Mouse (Mus musculus) megakaryocyte, embryonic 14.5 days (primary cell): ENCODE results near the gene Zdhhc20.

ENCODE experiments used
- FLI1 ChIP-seq: IDR thresholded peaks from 2 replicates; pipeline ENCODE4 v1.6.1; 2012; ENCODE audit warnings: low read length, inconsistent platforms, mixed read lengths
- GATA1 ChIP-seq: IDR thresholded peaks from 3 replicates; pipeline ENCODE4 v1.6.1; 2012; ENCODE audit warnings: mixed read lengths, low read length, inconsistent platforms, borderline replicate concordance

- TF ChIP-seq GATA1 (no peak), FLI1 (no peak)
These were observed 45.5 kb downstream of the Zdhhc20 start for GRCm38 (mm10) chr14:57844535-57844934.
